Mouse (Mus musculus) hindbrain, embryonic 13.5 days (tissue): ENCODE data around the gene Ngly1. TPM values are rescaled to one million over a fixed set of nuclear protein-coding genes. Genes with fewer than 3 reads are reported as not detected.
A peak's percentile ranks its signal among the peaks of the same experiment; 100 is the strongest.

Source experiments
- ATAC-seq: fragments of 200-750 bp; cut with Nextera tagmentation; 2 replicates; pipeline ENCODE4 v1.8.0; 2017; ENCODE audit warnings: moderate TSS enrichment; ENCODE audit not compliant: low FRiP score
- H3K27ac ChIP-seq: fragments of 300-500 bp; sonication (generic); 2 replicates; pipeline ENCODE4 v1.5.1; 2015; ENCODE audit warnings: inconsistent platforms, mild to moderate bottlenecking, moderate library complexity
- H3K27me3 ChIP-seq: fragments of 300-500 bp; sonication (generic); 2 replicates; pipeline ENCODE4 v1.6.1; 2015; ENCODE audit warnings: mild to moderate bottlenecking, inconsistent platforms
- H3K36me3 ChIP-seq: fragments of 300-500 bp; sonication (generic); 2 replicates; pipeline ENCODE4 v1.6.1; 2015; ENCODE audit warnings: mild to moderate bottlenecking, inconsistent platforms
- H3K4me1 ChIP-seq: fragments of 300-500 bp; sonication (generic); replicated peaks from 2 replicates; pipeline ENCODE4 v1.6.1; 2015; ENCODE audit warnings: inconsistent platforms
- H3K4me2 ChIP-seq: fragments of 300-500 bp; sonication (generic); 2 replicates; pipeline ENCODE4 v1.6.1; 2015; ENCODE audit warnings: inconsistent platforms, mild to moderate bottlenecking, moderate library complexity
- H3K4me3 ChIP-seq: fragments of 300-500 bp; sonication (generic); 2 replicates; pipeline ENCODE4 v1.5.1; 2015; ENCODE audit warnings: mild to moderate bottlenecking, inconsistent platforms
- H3K9ac ChIP-seq: fragments of 300-500 bp; sonication (generic); 2 replicates; pipeline ENCODE4 v1.6.1; 2015; ENCODE audit warnings: mild to moderate bottlenecking, inconsistent platforms
- H3K9me3 ChIP-seq: fragments of 300-500 bp; sonication (generic); 2 replicates; pipeline ENCODE4 v1.6.1; 2016; ENCODE audit warnings: inconsistent platforms
- WGBS: fragments of 180-500 bp; shearing (Covaris S2); methylation state at CpG from one replicate; pipeline ENCODE4 v1.1.7; 2015; 5-methylcytosine and 5-hydroxymethylcytosine counted together
- polyA plus RNA-seq: library from polyadenylated mRNA; unstranded; fragments of >200 nt; fragmentation: Nextera tagmentation; extraction: Ambion mirVana; gene quantifications from 2 replicates; pipeline ENCODE4 v1.2.1, GENCODE M21; 2015

The Ngly1 gene
- 26.3 and 27.0 TPM in 2 replicates for polyA plus RNA-seq

- peak within 1 kb of the TSS; percentile 77 for H3K27ac ChIP-seq
- WGBS, result under 1% methylated on average over 64 of the region's 65 CpGs
- peak within 1 kb of the TSS; percentile 90 for H3K4me2 ChIP-seq
- H3K36me3 ChIP-seq, result no peaks in the 10 kb centered on the region
- H3K4me3 ChIP-seq, result peak within 1 kb of the TSS; percentile 76
- peaks cover 9% of the 10 kb centered on the region for H3K4me1 ChIP-seq
- peak; percentile 99 for ATAC-seq
- no peaks in the 10 kb centered on the region for H3K9me3 ChIP-seq
- H3K27me3 ChIP-seq, result no peaks in the 10 kb centered on the region
- peak within 1 kb of the TSS; percentile 92 for H3K9ac ChIP-seq
These were observed at the start of gene Ngly1, which contains the start of gene Oxsm for GRCm38 (mm10) chr14:16249171-16249874. Gene Ngly1 (plus strand): TSS chr14:16249280. Gene Oxsm (minus strand): TSS chr14:16249808.

DNA sequence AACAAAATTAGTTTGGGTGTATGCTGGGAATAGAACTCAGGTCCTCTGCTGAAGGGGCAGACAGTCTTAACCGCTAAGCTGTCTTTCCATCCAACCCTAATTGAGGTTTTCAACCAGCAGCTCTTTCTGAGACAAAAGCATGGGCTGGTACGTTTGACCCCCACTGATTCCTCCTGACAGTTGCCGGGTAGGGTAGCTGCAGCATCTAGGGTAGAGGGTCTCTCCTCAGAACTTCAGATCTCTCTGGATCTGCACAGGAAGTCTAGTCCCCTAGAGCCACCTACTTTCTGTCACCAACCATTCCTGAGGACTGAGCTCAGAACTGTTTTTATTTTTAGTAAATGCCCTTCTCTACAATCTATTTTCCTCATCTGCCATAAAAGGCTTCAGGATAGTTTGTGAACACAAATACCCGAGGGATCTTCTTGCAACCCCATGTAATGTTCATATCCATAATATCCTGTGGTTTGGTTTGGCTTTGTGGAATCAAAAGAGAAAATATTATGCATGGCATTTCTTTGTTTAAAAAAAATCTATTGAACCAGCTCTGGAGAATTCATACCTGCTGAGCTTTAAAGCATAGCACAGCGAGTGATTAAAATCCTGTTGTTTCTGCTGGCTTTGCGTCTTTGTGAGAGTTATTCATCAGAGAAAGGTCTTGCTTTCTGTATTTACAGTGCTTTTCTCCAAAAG is 48.7 kb upstream of the Ngly1 start:
- H3K9me3 ChIP-seq, result no peaks in the 10 kb centered on the region
- no peaks in the 10 kb centered on the region for H3K27me3 ChIP-seq
- peak overlapping the region; percentile 88 for H3K27ac ChIP-seq
- 12% methylated on average over 6 of the region's 6 CpGs for WGBS
- H3K36me3 ChIP-seq, result no peaks in the 10 kb centered on the region
- no peak overlapping the region for H3K9ac ChIP-seq
- peak; percentile 23 for ATAC-seq
- H3K4me1 ChIP-seq, result peaks cover 25% of the 10 kb centered on the region
- H3K4me2 ChIP-seq, result peak overlapping the region; percentile 42
- peak overlapping the region; percentile 14; the same call in 1 of the 2 replicates for H3K4me3 ChIP-seq

DNA sequence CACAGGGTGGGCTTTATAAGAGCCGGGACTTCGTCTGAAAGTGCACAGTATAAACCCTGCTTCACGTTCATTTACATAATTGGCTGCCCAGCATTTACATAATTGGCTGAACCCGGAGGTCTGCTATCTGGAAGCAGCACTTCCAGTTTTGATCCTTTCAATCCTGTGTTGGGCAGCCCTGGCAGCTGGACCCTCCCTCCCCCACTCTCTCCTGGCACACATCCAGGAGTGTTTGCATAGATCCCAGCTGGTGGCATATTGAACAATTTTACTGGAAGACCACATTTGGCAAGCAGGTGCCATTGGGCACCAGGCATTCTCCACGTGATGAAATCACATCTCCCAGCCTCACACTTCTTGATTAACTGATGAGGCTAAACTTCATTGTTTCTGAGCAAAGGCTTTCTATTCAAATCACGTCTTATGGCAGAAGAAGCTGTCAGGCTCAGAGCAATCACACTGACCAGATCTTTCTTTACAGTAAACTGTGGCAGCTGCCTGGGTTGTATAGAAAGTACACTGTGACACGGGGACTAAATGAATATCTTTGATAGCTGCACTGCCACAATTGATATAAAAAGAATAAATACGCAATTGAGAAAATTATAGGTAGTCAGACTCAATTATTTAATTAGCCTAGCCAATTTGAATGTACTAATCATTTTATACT is 48.0 kb upstream of the Ngly1 start:
- H3K4me2 ChIP-seq, result peak overlapping the region; percentile 42
- H3K4me3 ChIP-seq, result peak overlapping the region; percentile 14; the same call in 1 of the 2 replicates
- peak overlapping the region; percentile 88 for H3K27ac ChIP-seq
- H3K9ac ChIP-seq, result no peak overlapping the region
- H3K27me3 ChIP-seq, result no peaks in the 10 kb centered on the region
- H3K4me1 ChIP-seq, result peaks cover 25% of the 10 kb centered on the region
- ATAC-seq, result peak; percentile 95
- H3K9me3 ChIP-seq, result no peaks in the 10 kb centered on the region
- H3K36me3 ChIP-seq, result no peaks in the 10 kb centered on the region
- WGBS, result 15% methylated on average over 8 of the region's 8 CpGs

- 0 out of 2 replicates have a peak, but pooled peaks have one; percentile 21 for ATAC-seq
- Histone ChIP-seq H3K4me1 (peaks cover 25% of the 10 kb centered on the region), H3K27me3 (no peaks in the 10 kb centered on the region), H3K9ac (no peak overlapping the region), H3K4me2 (no peak overlapping the region), H3K9me3 (no peaks in the 10 kb centered on the region), H3K36me3 (no peaks in the 10 kb centered on the region), H3K4me3 (no peak overlapping the region), H3K27ac (peak overlapping the region; percentile 88)
- 26% methylated on average over 3 of the region's 3 CpGs for WGBS
These were observed 47.4 kb upstream of the Ngly1 start for GRCm38 (mm10) chr14:16201673-16202072.

GRCm38 (mm10) chr14:16207722-16208121 is 41.4 kb upstream of the Ngly1 start:
- no peaks in the 10 kb centered on the region for H3K9me3 ChIP-seq
- ATAC-seq, result no peak
- H3K9ac ChIP-seq, result no peak overlapping the region
- H3K36me3 ChIP-seq, result no peaks in the 10 kb centered on the region
- no peak overlapping the region for H3K4me2 ChIP-seq
- H3K4me3 ChIP-seq, result no peak overlapping the region
- no peaks in the 10 kb centered on the region for H3K27me3 ChIP-seq
- 0 out of 2 replicates have a peak, but pooled peaks cover 1% of the 10 kb centered on the region for H3K4me1 ChIP-seq
- no peak overlapping the region for H3K27ac ChIP-seq

DNA sequence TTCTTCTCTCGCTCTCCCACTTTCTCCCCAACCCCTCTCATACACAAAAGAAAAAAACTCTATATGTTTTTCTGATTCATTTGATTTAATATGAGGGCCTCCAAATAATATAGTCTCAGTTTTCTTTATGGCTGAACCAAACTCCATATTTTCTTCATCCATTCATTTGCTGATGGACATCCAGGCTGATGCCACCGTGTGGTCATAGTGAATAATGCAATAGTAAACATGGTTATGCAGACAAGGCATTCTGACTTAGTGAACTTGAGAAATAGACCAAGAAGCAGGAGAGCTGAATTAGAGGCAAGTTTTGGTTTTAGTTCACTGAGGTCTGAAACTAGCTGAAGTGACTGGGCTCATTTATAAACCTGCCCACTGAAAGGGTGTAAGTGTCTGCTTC is 30.1 kb upstream of the Ngly1 start:
- Histone ChIP-seq H3K9ac (no peak overlapping the region), H3K4me2 (no peak overlapping the region), H3K27ac (no peak overlapping the region), H3K4me1 (no peaks in the 10 kb centered on the region), H3K27me3 (no peaks in the 10 kb centered on the region), H3K9me3 (no peaks in the 10 kb centered on the region), H3K4me3 (no peak overlapping the region), H3K36me3 (no peaks in the 10 kb centered on the region)
- no peak for ATAC-seq
- 58% methylated on average over 2 of the region's 2 CpGs for whole genome bisulfite sequencing

DNA sequence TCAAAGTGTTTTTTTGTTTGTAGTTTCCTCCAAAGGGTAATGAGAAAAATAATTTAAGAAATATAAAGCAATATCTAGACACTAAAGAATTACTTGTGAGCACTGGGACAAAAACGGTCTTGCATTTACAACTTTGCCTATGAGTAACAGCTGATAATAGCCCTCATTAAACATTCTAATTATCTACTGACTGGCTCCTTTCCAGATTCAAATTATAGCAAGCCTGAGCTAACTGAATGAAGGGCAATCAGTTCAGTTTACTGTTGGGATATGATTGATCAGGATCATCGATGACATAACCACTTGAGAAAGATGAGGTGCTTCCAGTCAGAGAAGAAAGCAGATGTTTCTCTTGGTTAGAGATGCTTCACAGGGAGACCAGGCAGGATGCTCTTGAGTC is 19.7 kb upstream of the Ngly1 start:
- Histone ChIP-seq H3K4me3 (no peak overlapping the region), H3K9ac (no peak overlapping the region), H3K27ac (no peak overlapping the region), H3K4me2 (no peak overlapping the region), H3K9me3 (no peaks in the 10 kb centered on the region), H3K4me1 (no peaks in the 10 kb centered on the region), H3K27me3 (no peaks in the 10 kb centered on the region), H3K36me3 (no peaks in the 10 kb centered on the region)
- no peak for ATAC-seq
- WGBS, result 66% methylated on average over 2 of the region's 2 CpGs

DNA sequence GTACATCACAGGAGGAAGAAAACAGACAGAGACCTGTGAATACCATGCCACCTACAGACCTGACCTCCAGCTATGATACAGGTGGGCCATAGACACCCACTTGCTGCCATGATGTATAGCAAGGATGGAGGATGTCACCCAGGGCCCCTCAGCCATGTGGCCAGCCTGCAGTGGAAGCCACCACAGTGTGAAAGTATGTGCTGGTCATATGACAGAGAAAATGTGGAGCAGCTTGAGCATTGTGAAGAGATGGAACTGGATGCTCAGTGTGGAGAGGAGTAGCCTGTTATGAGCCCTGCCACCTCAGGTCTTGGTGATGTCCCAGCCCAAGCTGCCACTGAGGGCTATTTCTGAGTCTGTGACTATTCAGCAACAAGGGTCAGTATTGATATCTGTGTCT is 18.5 kb upstream of the Ngly1 start:
- Histone ChIP-seq H3K9me3 (no peaks in the 10 kb centered on the region), H3K36me3 (no peaks in the 10 kb centered on the region), H3K4me2 (no peak overlapping the region), H3K9ac (no peak overlapping the region), H3K4me3 (no peak overlapping the region), H3K27me3 (no peaks in the 10 kb centered on the region), H3K4me1 (no peaks in the 10 kb centered on the region), H3K27ac (no peak overlapping the region)
- ATAC-seq, result no peak

DNA sequence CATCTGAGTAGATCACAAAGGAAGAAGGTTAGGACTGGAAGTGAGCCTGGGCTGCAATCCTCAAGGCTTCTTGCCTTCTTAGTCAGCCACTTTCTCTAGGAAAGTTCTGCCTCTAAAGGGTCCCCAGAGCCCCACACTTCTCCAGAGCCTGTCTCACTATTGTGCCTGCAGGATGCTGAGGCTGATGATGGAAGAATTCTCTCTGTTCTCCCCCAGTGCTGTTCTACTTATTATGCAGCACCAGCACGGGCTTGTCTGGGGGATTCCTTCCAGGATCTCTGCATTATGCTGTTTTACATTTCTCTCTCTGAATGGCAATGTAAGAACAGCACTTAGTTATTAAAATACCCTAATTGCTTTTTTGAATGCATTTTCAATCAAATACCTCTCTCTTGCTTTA is 15.6 kb upstream of the Ngly1 start:
- H3K27ac ChIP-seq, result no peak overlapping the region
- no peaks in the 10 kb centered on the region for H3K9me3 ChIP-seq
- H3K36me3 ChIP-seq, result no peaks in the 10 kb centered on the region
- no peak overlapping the region for H3K9ac ChIP-seq
- ATAC-seq, result no peak
- H3K4me1 ChIP-seq, result no peaks in the 10 kb centered on the region
- no peaks in the 10 kb centered on the region for H3K27me3 ChIP-seq
- 31% methylated on average over 1 of the region's 1 CpGs for WGBS
- H3K4me2 ChIP-seq, result no peak overlapping the region
- no peak overlapping the region for H3K4me3 ChIP-seq

GRCm38 (mm10) chr14:16236466-16236865 is 12.6 kb upstream of the Ngly1 start:
- no peaks in the 10 kb centered on the region for H3K9me3 ChIP-seq
- no peak overlapping the region for H3K27ac ChIP-seq
- no peaks in the 10 kb centered on the region for H3K4me1 ChIP-seq
- peaks cover 5% of the 10 kb centered on the region; the same call in 1 of the 2 replicates for H3K36me3 ChIP-seq
- no peak overlapping the region for H3K9ac ChIP-seq
- no peak overlapping the region for H3K4me2 ChIP-seq
- H3K27me3 ChIP-seq, result no peaks in the 10 kb centered on the region
- 68% methylated on average over 3 of the region's 3 CpGs for WGBS
- ATAC-seq, result no peak
- H3K4me3 ChIP-seq, result no peak overlapping the region

GRCm38 (mm10) chr14:16242193-16242815 is 6.8 kb upstream of the Ngly1 start:
- WGBS, result 97% methylated on average over 10 of the region's 10 CpGs
- H3K9me3 ChIP-seq, result no peaks in the 10 kb centered on the region
- peak overlapping the region; percentile 52; the same call in 1 of the 2 replicates for H3K4me3 ChIP-seq
- H3K4me1 ChIP-seq, result peaks cover 17% of the 10 kb centered on the region
- H3K27ac ChIP-seq, result peak overlapping the region; percentile 84; the same call in 1 of the 2 replicates
- no peaks in the 10 kb centered on the region for H3K27me3 ChIP-seq
- peak overlapping the region; percentile 78 for H3K9ac ChIP-seq
- peaks cover 5% of the 10 kb centered on the region; the same call in 1 of the 2 replicates for H3K36me3 ChIP-seq
- no peak for ATAC-seq
- peak overlapping the region; percentile 63 for H3K4me2 ChIP-seq
